Mouse (Mus musculus): ENCODE results near the gene Tti1. TPM values are rescaled to one million over a fixed set of nuclear protein-coding genes. Genes with fewer than 3 reads are reported as not detected.

The Tti1 gene
- total and polyA plus RNA-seq, 3 experiments = 19.3 to 26.5 TPM; not detected in 1

Other genes starting within 250 kb of the Tti1 start
- gene Vstm2l, start 113.8 kb downstream of the Tti1 start, total RNA-seq (2012; rRNA removed) = not detected in 2 replicates
- not detected for gene Vstm2l, start 113.8 kb downstream of the Tti1 start, polyA plus RNA-seq (2012; ENCODE audit: insufficient read depth in 1 of 2, insufficient read length in 2 of 2, low read depth in 1 of 2, low replicate concordance in 2 of 2, missing spikeins in 1 of 2)
- 13.5 and 14.2 TPM in 2 replicates for gene Rprd1b, start 64 bp upstream of the Tti1 start, total RNA-seq (2012; rRNA removed)
- 10 to 100 TPM in 1 of 2 experiments, not detected in 1; 35.1 TPM for gene Rprd1b, start 64 bp upstream of the Tti1 start, polyA plus RNA-seq (2012; ENCODE audit: insufficient read depth in 1 of 2, insufficient read length in 2 of 2, low read depth in 1 of 2, low replicate concordance in 2 of 2, missing spikeins in 1 of 2)
- gene Tgm2, start 118.0 kb upstream of the Tti1 start, total RNA-seq (2012; rRNA removed) = 6.1 and 11.0 TPM in 2 replicates
- gene Tgm2, start 118.0 kb upstream of the Tti1 start, polyA plus RNA-seq (2012; ENCODE audit: insufficient read depth in 1 of 2, insufficient read length in 2 of 2, low read depth in 1 of 2, low replicate concordance in 2 of 2, missing spikeins in 1 of 2) = 1 to 10 TPM in 1 of 2 experiments, not detected in 1; 7.7 TPM
- not detected in 2 replicates for gene D630003M21Rik, start 200.8 kb upstream of the Tti1 start, total RNA-seq (2012; rRNA removed)
- gene D630003M21Rik, start 200.8 kb upstream of the Tti1 start, polyA plus RNA-seq (2012; ENCODE audit: insufficient read depth in 1 of 2, insufficient read length in 2 of 2, low read depth in 1 of 2, low replicate concordance in 2 of 2, missing spikeins in 1 of 2) = under 1 TPM in 1 of 2 experiments, not detected in 1; 0.10 TPM
- gene Bpi, start 229.7 kb upstream of the Tti1 start, total RNA-seq (2012; rRNA removed) = not detected in 2 replicates
- gene Bpi, start 229.7 kb upstream of the Tti1 start, polyA plus RNA-seq (2012; ENCODE audit: insufficient read depth in 1 of 2, insufficient read length in 2 of 2, low read depth in 1 of 2, low replicate concordance in 2 of 2, missing spikeins in 1 of 2) = under 1 TPM in 1 of 2 experiments, not detected in 1; 0.10 TPM

Measured in MEL (cell line).